In genomic region chr10:68090197-68090535, GRCm38 (mm10) we compare ENCODE assay signal across 8 mouse cellular contexts.
A peak's percentile ranks its signal among the peaks of the same experiment; 100 is the strongest.
DNase-seq lines count a peak whose midpoint lies in the region; ATAC-seq and TF ChIP-seq lines count a peak whose summit lies in the region.
"Had no signal": no experiment of that assay in that cellular context is flagged by ENCODE, and none has a peak within 500 bp of the region (broad histone marks: within the 10 kb centered on the region; RNA-seq: fewer than 3 reads in every experiment).

No protein-coding gene starts in this region.

- H3K4me1 ChIP-seq in heart, embryonic 12.5 days (replicated peaks) = peaks cover 28% of the 10 kb centered on the region
- peaks cover 19% of the 10 kb centered on the region for H3K4me1 ChIP-seq in limb, embryonic 15.5 days
- H3K4me1 ChIP-seq in forebrain, embryonic 11.5 days (replicated peaks; ENCODE audit: control insufficient read depth, insufficient read depth, low read length) = no peaks in the 10 kb centered on the region
- H3K4me1 ChIP-seq in midbrain, embryonic 13.5 days (replicated peaks) = no peaks in the 10 kb centered on the region

- no peak overlapping the region for H3K4me3 ChIP-seq in heart, embryonic 12.5 days
- H3K4me3 ChIP-seq in limb, embryonic 15.5 days = no peak overlapping the region
- H3K4me3 ChIP-seq in forebrain, embryonic 11.5 days (ENCODE audit: low read depth, low read length) = no peak overlapping the region
- no peak overlapping the region for H3K4me3 ChIP-seq in midbrain, embryonic 13.5 days (replicated peaks)
- H3K4me3 ChIP-seq: megakaryocyte, embryonic 14.5 days had no signal

- 34% methylated on average over 4 of the region's 4 CpGs for WGBS in heart, embryonic 12.5 days
- 47% methylated on average over 4 of the region's 4 CpGs for WGBS in limb, embryonic 15.5 days
- WGBS in forebrain, embryonic 11.5 days = 84% methylated on average over 4 of the region's 4 CpGs
- 76% methylated on average over 4 of the region's 4 CpGs for WGBS in midbrain, embryonic 13.5 days

- H3K36me3 ChIP-seq in heart, embryonic 12.5 days = peaks cover 17% of the 10 kb centered on the region
- peaks cover 14% of the 10 kb centered on the region; the same call in 1 of the 2 replicates for H3K36me3 ChIP-seq in limb, embryonic 15.5 days
- H3K36me3 ChIP-seq in forebrain, embryonic 11.5 days (ENCODE audit: control insufficient read depth, insufficient read depth, low read length) = no peaks in the 10 kb centered on the region
- H3K36me3 ChIP-seq in midbrain, embryonic 13.5 days = peaks cover 11% of the 10 kb centered on the region; the same call in 1 of the 2 replicates

- H3K4me2 ChIP-seq in heart, embryonic 12.5 days = no peak overlapping the region
- no peak overlapping the region for H3K4me2 ChIP-seq in limb, embryonic 15.5 days
- H3K4me2 ChIP-seq in forebrain, embryonic 11.5 days (ENCODE audit: low read depth, low read length, severe bottlenecking) = no peak overlapping the region
- no peak overlapping the region for H3K4me2 ChIP-seq in midbrain, embryonic 13.5 days (replicated peaks)

- no peaks in the 10 kb centered on the region for H3K9me3 ChIP-seq in heart, embryonic 12.5 days (replicated peaks)
- no peaks in the 10 kb centered on the region for H3K9me3 ChIP-seq in limb, embryonic 15.5 days
- no peaks in the 10 kb centered on the region for H3K9me3 ChIP-seq in forebrain, embryonic 11.5 days (ENCODE audit: control insufficient read depth, low read length)
- no peaks in the 10 kb centered on the region for H3K9me3 ChIP-seq in midbrain, embryonic 13.5 days
- H3K9me3 ChIP-seq: megakaryocyte, embryonic 14.5 days had no signal

- H3K27me3 ChIP-seq in heart, embryonic 12.5 days (replicated peaks) = no peaks in the 10 kb centered on the region
- no peaks in the 10 kb centered on the region for H3K27me3 ChIP-seq in limb, embryonic 15.5 days
- no peaks in the 10 kb centered on the region for H3K27me3 ChIP-seq in forebrain, embryonic 11.5 days (ENCODE audit: control insufficient read depth, insufficient read depth, low read length)
- no peaks in the 10 kb centered on the region for H3K27me3 ChIP-seq in midbrain, embryonic 13.5 days
- H3K27me3 ChIP-seq: megakaryocyte, embryonic 14.5 days had no signal

- no peak overlapping the region for H3K9ac ChIP-seq in heart, embryonic 12.5 days
- H3K9ac ChIP-seq in limb, embryonic 15.5 days = no peak overlapping the region
- no peak overlapping the region for H3K9ac ChIP-seq in forebrain, embryonic 11.5 days (ENCODE audit: low read length)
- no peak overlapping the region for H3K9ac ChIP-seq in midbrain, embryonic 13.5 days (replicated peaks)

- no peak for TF ChIP-seq POLR2A in brain, embryonic 14.5 days (IDR thresholded peaks at IDR 0.05; ENCODE audit: borderline replicate concordance, extremely low read depth, insufficient read depth, insufficient read length, poor library complexity, severe bottlenecking)

- no peak for TF ChIP-seq CTCF in brain, embryonic 14.5 days (IDR thresholded peaks at IDR 0.05; ENCODE audit: borderline replicate concordance, extremely low read depth, insufficient read depth, insufficient read length)

- DNase-seq in adrenal gland, adult (ENCODE audit: inconsistent age in 2 of 2, low spot score in 1 of 2) = peak; percentile 66 to 95
- peak; percentile 16 for DNase-seq in brain, embryonic 14.5 days (ENCODE audit: low read depth)
- DNase-seq in forebrain, embryonic 11.5 days (ENCODE audit: low spot score) = no peak
- no peak for DNase-seq in spleen, postnatal 14 days (ENCODE audit: low spot score in 2 of 2)

- peak; percentile 76 for ATAC-seq in heart, embryonic 12.5 days (ENCODE audit: insufficient number of reproducible peaks, low FRiP score)
- ATAC-seq in limb, embryonic 15.5 days (ENCODE audit: insufficient number of reproducible peaks, low FRiP score, low TSS enrichment, low read depth) = no peak
- no peak for ATAC-seq in forebrain, embryonic 11.5 days (replicated peaks; ENCODE audit: low FRiP score)
- no peak for ATAC-seq in midbrain, embryonic 13.5 days

- peak overlapping the region; percentile 55; the same call in 1 of the 2 replicates for H3K27ac ChIP-seq in heart, embryonic 12.5 days (ENCODE audit: poor library complexity, severe bottlenecking)
- H3K27ac ChIP-seq in limb, embryonic 15.5 days = peak overlapping the region; percentile 38
- H3K27ac ChIP-seq in forebrain, embryonic 11.5 days (ENCODE audit: low read depth, low read length) = no peak overlapping the region
- H3K27ac ChIP-seq in midbrain, embryonic 13.5 days = no peak overlapping the region

Comparison
In these comparisons a context has a peak if more than half of its experiments do, and no peak if none do; other contexts are left out.
1. DNase-seq: peak in adrenal gland, adult (2 of 2) and brain, embryonic 14.5 days (single experiment); none in forebrain, embryonic 11.5 days (single experiment) and spleen, postnatal 14 days (0 of 2).
2. H3K27ac ChIP-seq: peak in heart, embryonic 12.5 days (single experiment) and limb, embryonic 15.5 days (single experiment); none in forebrain, embryonic 11.5 days (single experiment) and midbrain, embryonic 13.5 days (single experiment).